Mouse (Mus musculus) brain, embryonic 14.5 days (tissue): Measurements from ENCODE around the gene Pcsk4. TPM values are rescaled to one million over a fixed set of nuclear protein-coding genes. Genes with fewer than 3 reads are reported as not detected.

Experiments used
- DNase-seq: peaks from one replicate; pipeline ENCODE4 v3.0.0-alpha.2; 2011; ENCODE audit warnings: low read depth
- CTCF ChIP-seq: fragments of 200-500 bp; IDR thresholded peaks from 2 replicates; pipeline ENCODE4 v1.5.1; 2012; ENCODE audit warnings: inconsistent platforms, mild to moderate bottlenecking, moderate library complexity, borderline replicate concordance; ENCODE audit not compliant: insufficient read depth, insufficient read length; ENCODE audit errors: extremely low read depth
- POLR2A ChIP-seq: fragments of 200-500 bp; IDR thresholded peaks from 2 replicates; pipeline ENCODE4 v1.6.1; 2012; ENCODE audit warnings: mild to moderate bottlenecking, inconsistent platforms, borderline replicate concordance; ENCODE audit not compliant: poor library complexity, insufficient read depth, insufficient read length, severe bottlenecking; ENCODE audit errors: extremely low read depth
- polyA plus RNA-seq: library from polyadenylated mRNA; depleted of rRNA; stranded (reverse); fragments of >200 nt; gene quantifications from 2 replicates; pipeline ENCODE4 v1.2.3, GENCODE M21; 2012

Pcsk4 gene
- polyA plus RNA-seq, 1 experiment: 4.5 TPM

GRCm38 (mm10) chr10:80299824-80300223 is 29.5 kb downstream of the Pcsk4 start:
- TF ChIP-seq CTCF (no peak), POLR2A (no peak)
- DNase-seq: no peak

GRCm38 (mm10) chr10:80299301-80299700 is 30.0 kb downstream of the Pcsk4 start:
- DNase-seq: peak; percentile 70

GRCm38 (mm10) chr10:80298571-80299281 is 30.6 kb downstream of the Pcsk4 start:
- TF ChIP-seq POLR2A: peak; percentile 96
- no peak for TF ChIP-seq CTCF

More at GRCm38 (mm10) chr10:80299301-80299700, 30.0 kb downstream of the Pcsk4 start:
- TF ChIP-seq POLR2A (no peak), CTCF (no peak)

DNA sequence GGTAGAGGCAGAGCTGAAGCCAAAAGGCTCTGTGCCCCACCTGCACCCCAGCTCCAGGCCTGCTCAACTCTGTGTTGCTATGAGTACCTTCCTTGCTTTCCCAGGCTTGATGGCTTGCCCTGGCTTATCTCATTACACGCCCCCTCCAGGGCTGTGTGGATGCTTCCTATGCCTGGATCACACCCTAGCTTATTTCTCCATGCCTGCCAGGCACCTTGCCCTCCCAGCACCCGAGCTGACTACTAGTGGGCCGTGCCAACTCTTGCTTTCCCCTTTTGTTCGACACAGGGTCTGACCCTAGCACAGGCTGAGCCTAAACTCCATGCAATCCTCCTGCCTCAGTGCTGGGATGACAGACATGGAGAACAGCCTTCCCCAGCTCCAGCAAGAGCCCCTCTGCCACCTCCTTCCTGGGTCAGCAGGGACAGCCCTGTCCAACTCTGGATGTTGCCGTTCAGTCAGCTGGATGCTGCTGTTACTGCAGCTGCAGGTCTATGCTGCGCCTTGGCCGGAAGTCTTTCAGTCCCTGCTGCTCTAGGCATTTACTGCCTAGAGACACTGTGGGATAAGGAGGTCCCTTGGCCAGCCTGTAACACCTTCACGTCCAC is 31.7 kb downstream of the Pcsk4 start:
- TF ChIP-seq CTCF (no peak), POLR2A (no peak)
- DNase-seq: no peak

More at GRCm38 (mm10) chr10:80298571-80299281, 30.6 kb downstream of the Pcsk4 start:
- DNase-seq: peak; percentile 98

DNA sequence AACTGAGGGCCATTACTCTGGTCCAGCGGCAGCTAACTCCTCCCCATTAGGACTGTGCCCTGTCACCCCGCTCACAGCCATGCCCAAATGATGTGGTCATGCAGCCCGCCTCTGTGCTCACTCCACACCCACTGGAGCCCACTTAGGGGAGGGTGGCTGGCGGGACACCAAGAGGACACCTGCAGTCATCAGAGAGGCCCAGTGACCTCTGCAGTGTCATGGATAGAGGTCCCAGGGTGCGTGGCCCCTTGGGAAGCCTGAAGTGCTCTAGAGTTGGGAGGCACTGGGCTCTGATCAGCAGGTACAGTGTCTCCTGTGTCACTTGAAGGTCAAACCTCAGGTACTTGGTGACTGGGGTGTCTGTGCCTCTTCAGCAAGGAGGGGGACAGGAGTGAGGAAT is 32.5 kb downstream of the Pcsk4 start:
- no peak for TF ChIP-seq CTCF
- DNase-seq: no peak

DNA sequence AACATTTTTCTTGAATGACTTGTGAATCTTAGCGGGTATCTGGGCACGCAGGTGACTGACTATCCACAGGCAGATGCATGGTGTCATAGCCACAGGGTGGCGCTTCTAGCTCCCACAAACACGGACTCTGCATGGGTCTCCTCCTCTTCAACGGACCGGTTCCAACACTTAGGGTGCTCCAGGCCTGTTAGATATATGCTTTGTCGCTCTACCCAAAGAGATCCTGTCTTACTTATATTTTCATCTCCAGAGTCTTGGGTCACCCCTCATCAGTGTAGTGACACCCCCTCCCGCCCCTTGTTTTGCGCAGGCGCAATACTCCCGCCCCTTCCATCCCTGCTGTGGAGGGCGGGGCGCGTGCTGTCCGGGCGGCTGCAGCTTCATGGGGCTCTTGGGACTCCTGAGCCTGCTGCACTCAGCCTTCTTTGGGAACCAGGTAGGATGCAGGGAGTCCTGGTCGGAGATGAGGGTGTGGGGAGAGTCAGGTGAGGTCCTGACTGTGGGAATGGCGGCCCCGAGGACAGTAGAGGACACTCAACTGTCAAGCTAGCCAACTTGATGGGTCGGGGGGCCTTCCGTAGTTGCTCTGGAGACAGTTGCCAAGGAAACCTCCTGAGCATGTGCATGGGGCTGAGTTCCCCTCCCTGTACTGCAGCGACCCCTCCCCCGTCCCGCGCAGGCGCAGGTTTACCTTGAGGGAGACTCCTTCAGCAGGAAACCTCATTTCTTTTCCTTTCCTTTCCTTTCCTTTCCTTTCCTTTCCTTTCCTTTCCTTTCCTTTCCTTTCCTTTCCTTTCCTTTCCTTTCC is 33.5 kb downstream of the Pcsk4 start, which contains the start of gene Apc2:
Gene Apc2 (plus strand): TSS at position 360 of the 808 bp plus-strand sequence.
- DNase-seq: peak; percentile 97
- TF ChIP-seq CTCF (peak; percentile 60), POLR2A (no peak)

GRCm38 (mm10) chr10:80294788-80295303 is 34.5 kb downstream of the Pcsk4 start:
- TF ChIP-seq POLR2A (no peak), CTCF (no peak)
- no peak for DNase-seq

DNA sequence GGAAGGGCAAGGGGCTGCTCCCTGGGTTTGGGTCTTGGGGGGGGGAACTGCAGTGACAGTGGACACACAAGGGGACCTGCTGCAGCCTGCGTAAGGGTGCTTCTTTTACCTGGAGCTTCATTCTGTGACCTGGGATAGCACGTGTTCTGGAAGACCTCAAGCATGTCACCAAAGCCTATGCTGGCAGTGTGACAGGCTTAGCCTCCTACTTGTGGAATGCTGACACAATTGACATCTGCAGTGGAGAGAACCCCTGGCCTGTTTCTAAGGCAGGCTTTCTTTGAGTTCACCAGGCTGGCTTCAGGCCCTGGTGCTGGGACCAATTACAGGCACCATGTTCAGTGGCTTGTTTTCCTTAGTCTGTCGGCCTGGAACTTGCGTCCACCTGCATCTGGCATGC is 35.0 kb downstream of the Pcsk4 start:
- no peak for TF ChIP-seq POLR2A
- TF ChIP-seq CTCF: no peak
- no peak for DNase-seq

GRCm38 (mm10) chr10:80293325-80293724 is 36.0 kb downstream of the Pcsk4 start:
- TF ChIP-seq POLR2A: no peak
- TF ChIP-seq CTCF: no peak
- DNase-seq: no peak

GRCm38 (mm10) chr10:80292251-80293146 is 36.8 kb downstream of the Pcsk4 start, which contains the start of gene Rps15:
Rps15 (plus strand) TSS chr10:80292453.
- peak; percentile 51 for TF ChIP-seq CTCF
- TF ChIP-seq POLR2A: peak; percentile 62; the same call in 1 of the 2 replicates
- peak; percentile 99 for DNase-seq

DNA sequence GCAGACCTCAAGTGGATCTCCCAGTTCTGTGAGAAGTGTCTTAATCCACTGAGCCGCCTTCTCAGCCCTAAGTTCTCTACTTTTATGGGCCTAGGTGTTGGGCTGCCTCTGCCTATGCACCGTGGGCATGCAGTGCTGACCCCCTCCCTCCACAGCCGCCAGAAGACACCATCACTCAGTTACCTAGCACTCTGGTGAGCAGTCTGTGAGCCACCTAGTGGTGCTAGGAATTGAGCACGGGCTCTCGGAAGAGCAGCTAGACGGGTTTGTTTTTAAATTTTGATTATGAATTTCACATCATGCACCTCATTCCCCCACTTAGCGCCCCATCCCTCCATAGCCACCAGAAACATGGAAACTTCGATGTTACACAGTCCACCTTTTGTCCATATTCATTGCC is 40.6 kb downstream of the Pcsk4 start:
- DNase-seq: no peak
- TF ChIP-seq POLR2A: no peak
- TF ChIP-seq CTCF: 0 out of 2 replicates have a peak, but pooled peaks have one; percentile 11
